Mouse (Mus musculus) stomach, postnatal 0 days (tissue): ENCODE measurements around the gene Plb1.

Experiments
- CTCF ChIP-seq: IDR thresholded peaks from 2 replicates; pipeline ENCODE4 v1.5.1; 2016; ENCODE audit warnings: antibody characterized with exemption, low read depth, mild to moderate bottlenecking, moderate library complexity
- EP300 ChIP-seq: optimal IDR thresholded peaks from 2 replicates; pipeline ENCODE3; 2016; ENCODE audit warnings: antibody characterized with exemption

DNA sequence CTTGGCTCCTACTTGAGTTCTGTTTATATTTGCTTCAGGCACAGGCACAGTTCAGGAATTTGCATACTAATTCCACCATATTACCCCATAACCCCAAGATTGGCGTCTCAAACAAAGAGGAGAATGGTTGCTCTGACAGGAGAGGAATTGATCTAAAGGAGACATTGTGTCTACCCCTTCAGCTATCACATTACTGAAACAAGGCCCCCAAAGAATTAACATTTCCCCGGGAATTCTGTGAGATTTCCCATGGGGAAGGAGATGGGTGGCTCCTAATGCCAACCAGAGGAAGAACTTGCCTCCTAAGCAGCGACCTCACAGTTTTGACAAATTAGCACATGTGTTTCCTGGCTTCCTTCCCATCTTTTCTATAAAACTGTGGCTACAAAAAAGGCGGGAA, 18.8 kb upstream of the Plb1 start:
- no peak for TF ChIP-seq CTCF
- no peak for TF ChIP-seq EP300
